Mouse (Mus musculus) cortical plate, adult 2 months (tissue): ENCODE measurements around the gene Mettl21a.

Source experiments
- CTCF ChIP-seq: fragments of 200-500 bp; IDR thresholded peaks from 2 replicates; pipeline ENCODE4 v1.5.1; 2011; ENCODE audit warnings: mild to moderate bottlenecking, control low read depth, low read length; ENCODE audit not compliant: insufficient read depth; ENCODE audit errors: extremely low read depth
- POLR2A ChIP-seq: fragments of 200-500 bp; IDR thresholded peaks from 2 replicates; pipeline ENCODE4 v1.6.1; 2011; ENCODE audit warnings: mild to moderate bottlenecking, low read length, control low read depth; ENCODE audit not compliant: insufficient read depth; ENCODE audit errors: extremely low read depth

DNA sequence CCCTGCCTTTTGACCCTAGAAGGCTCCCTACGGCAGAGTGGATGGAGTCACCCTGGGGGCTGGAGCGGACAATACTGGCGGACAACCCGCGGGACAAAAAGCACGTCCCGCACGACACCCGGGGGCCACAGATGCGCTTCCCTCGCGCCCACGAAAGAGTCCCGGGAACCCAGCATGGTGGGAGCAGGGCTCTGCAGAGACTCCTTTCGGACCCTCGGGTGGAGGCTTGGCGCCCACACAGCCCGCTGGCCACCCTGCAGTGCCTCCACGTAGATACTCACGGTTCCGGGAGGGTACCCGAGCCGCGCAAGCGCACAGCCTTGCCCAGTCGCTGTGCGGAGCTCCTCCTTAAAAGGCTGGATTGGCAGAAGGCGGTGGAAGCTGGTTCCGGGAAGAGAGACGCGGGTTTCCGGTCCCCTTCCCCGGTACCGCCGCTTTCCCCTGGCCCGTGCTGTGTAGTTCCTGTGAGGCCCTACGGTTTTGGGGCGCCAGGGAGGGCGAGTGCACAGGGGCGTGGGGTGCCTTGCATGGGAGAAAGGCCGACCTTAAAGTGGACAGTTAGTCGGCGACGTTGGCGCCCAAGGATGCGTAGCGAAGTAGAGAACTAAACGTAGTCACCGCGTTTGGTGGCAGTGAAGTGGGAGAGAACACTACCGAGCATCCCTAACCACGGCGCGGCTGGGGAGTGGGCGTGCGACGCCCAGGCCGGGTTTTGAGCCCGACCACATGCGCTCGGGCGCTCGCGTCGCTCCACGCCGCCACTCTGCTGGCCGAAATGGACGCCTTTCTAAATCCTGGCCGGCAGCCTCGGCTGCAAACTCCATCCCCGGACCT, at the start of gene Mettl21a:
- TF ChIP-seq POLR2A (peak; percentile 92), CTCF (no peak)
